Mouse (Mus musculus) bone marrow macrophage, adult 2 months (primary cell): Measurements from ENCODE around the gene Gm26657.

ENCODE experiments used
- CTCF ChIP-seq: IDR thresholded peaks from 2 replicates; pipeline ENCODE4 v1.5.1; 2012; ENCODE audit warnings: low read depth, mild to moderate bottlenecking, low read length, moderate library complexity
- POLR2A ChIP-seq: IDR thresholded peaks from 2 replicates; pipeline ENCODE4 v1.6.1; 2012; ENCODE audit warnings: mild to moderate bottlenecking, low read depth, low read length, borderline replicate concordance

DNA sequence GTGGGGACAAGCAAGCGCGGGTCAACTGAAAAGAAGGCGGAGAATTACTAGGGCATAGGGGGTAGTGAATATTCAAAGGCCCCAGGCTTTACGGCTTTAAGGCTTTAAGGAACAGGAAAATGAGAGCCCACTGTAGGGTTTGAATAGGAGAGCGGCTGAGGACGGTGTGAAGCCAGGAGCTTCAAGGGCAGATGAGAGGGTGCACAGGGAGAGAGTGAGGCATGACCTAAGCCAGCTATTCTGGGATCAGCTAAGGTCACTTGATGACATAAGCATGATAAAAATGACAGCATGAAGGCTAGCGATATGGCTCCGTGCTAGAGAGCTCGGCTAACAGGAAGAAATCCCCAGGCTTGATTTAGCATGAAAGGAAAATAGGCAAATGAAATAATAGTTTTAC lies 20.4 kb upstream of the Gm26657 start:
- no peak for TF ChIP-seq POLR2A
- no peak for TF ChIP-seq CTCF
